Mouse (Mus musculus) bone marrow, adult 2 months (tissue): ENCODE results near the gene Nsdhl. TPM values are rescaled to one million over a fixed set of nuclear protein-coding genes. Genes with fewer than 3 reads are reported as not detected.

Experiments
- H3K27ac ChIP-seq: fragments of 200-500 bp; 2 replicates; pipeline ENCODE4 v1.5.1; 2012; ENCODE audit warnings: low read depth, mild to moderate bottlenecking, control low read depth, inconsistent platforms, low read length; ENCODE audit not compliant: control insufficient read depth, poor library complexity, insufficient read depth
- H3K4me1 ChIP-seq: fragments of 200-500 bp; 2 replicates; pipeline ENCODE4 v1.6.1; 2011; ENCODE audit warnings: low read length; ENCODE audit not compliant: control insufficient read depth, insufficient read depth
- H3K4me3 ChIP-seq: fragments of 200-500 bp; replicated peaks from 2 replicates; pipeline ENCODE3; 2011; ENCODE audit warnings: mild to moderate bottlenecking, low read depth, low read length, control low read depth; ENCODE audit not compliant: control insufficient read depth
- CTCF ChIP-seq: fragments of 200-500 bp; IDR thresholded peaks from 2 replicates; pipeline ENCODE4 v1.5.1; 2011; ENCODE audit warnings: low read length, control low read depth; ENCODE audit not compliant: control insufficient read depth, insufficient read depth
- POLR2A ChIP-seq: fragments of 200-500 bp; IDR thresholded peaks from 2 replicates; pipeline ENCODE4 v1.6.1; 2011; ENCODE audit warnings: low read depth, mild to moderate bottlenecking, control low read depth, low read length, borderline replicate concordance; ENCODE audit not compliant: control insufficient read depth
- WGBS: fragments of 180-500 bp; shearing (Covaris S2); methylation state at CpG from one replicate; pipeline ENCODE4 v1.1.7; 2018; 5-methylcytosine and 5-hydroxymethylcytosine counted together
- polyA plus RNA-seq: library from polyadenylated mRNA; stranded (reverse); fragments of >200 nt; gene quantifications from 2 replicates; pipeline ENCODE4 v1.2.4, GENCODE M21; 2011; ENCODE audit warnings: low replicate concordance; ENCODE audit not compliant: missing spikeins, insufficient read depth, insufficient read length

The Nsdhl gene
- 4.9 and 8.6 TPM in 2 replicates for polyA plus RNA-seq

DNA sequence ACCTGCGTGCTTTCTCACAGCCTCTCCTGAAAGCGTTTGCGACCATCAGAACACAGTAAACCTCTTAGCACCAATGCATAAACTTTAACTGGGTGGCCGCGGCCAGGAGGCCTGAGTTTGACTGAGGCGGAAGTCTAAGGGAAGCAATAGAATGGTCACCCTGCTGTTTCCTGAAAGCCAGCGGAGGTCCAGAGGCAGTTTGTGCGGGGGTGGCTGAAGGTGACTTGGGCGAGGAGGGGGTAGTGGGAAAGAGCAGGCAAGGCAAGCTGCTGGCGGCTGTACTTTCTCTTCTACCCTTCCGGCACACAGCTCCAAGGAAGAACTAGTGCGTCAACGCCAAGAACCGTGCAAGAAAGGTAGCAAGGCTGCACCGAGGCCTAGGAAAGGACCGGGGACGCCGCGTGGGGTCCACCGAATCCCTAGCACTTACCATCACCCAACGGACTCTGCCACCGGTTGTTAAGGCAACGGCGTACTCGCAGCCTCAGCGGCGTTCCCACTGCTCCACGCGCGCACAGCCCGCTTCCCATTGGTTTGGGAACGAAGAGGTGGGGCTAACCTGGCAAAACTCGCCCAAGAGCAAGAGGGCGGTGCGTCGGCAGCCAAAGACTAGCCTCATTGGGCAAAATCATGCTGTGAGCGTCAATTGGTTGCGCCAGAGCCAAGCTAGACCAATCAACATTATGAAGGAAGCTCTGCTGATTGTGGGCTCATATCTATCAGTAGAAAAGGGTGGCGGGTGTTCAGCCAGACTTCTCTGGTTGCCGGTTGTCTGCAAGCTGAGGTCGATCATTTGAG, at the start of gene Nsdhl, which contains the start of gene Cetn2:
Nsdhl (plus strand) TSS at position 674 of the 798 bp plus-strand sequence.
Cetn2 (minus strand) TSS at position 528 of the 798 bp plus-strand sequence.
- TF ChIP-seq CTCF (no peak), POLR2A (0 out of 2 replicates have a peak, but pooled peaks have one; percentile 20)
- Histone ChIP-seq H3K27ac (peak within 1 kb of the TSS; percentile 30; the same call in 1 of the 2 replicates), H3K4me3 (peak within 1 kb of the TSS; percentile 97), H3K4me1 (no peaks in the 10 kb centered on the region; the same call in 1 of the 2 replicates)
- 15% methylated on average over 41 of the region's 41 CpGs for WGBS

DNA sequence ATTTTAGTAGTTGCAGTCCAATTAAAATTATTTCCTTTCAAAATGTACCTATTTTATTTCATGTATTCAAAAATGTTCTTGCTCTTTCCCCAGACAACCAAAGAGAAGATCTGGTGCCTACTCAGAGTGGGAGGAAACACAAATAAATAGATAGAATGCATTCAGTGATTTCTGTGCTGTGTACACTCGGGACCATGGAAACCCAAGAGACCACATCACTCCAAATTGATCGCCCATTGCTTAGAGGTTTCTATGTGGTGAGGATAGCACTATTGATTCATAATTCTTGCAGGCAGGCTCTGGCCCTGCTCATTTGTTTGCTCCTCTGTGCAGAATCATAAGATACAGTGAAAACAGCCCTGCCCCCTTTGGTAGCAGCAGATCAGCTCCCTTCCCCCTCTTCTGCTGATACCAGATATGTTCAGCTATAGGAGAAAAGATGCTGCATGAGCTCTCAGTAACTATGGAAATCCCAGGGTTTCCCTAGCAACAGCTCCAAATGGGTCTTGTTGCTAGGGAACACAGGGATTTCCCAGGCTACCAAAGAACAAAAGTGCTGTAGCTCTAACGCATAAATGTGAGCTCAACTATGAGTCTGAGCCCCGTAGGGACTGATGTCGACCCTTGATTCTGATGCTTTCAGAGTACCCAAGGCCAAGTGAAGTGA, 22.8 kb upstream of the Nsdhl start:
- H3K4me1 ChIP-seq: no peaks in the 10 kb centered on the region
- WGBS: 73% methylated on average over 5 of the region's 5 CpGs
- H3K4me3 ChIP-seq: no peak overlapping the region
- TF ChIP-seq CTCF (no peak), POLR2A (no peak)
- H3K27ac ChIP-seq: no peak overlapping the region

DNA sequence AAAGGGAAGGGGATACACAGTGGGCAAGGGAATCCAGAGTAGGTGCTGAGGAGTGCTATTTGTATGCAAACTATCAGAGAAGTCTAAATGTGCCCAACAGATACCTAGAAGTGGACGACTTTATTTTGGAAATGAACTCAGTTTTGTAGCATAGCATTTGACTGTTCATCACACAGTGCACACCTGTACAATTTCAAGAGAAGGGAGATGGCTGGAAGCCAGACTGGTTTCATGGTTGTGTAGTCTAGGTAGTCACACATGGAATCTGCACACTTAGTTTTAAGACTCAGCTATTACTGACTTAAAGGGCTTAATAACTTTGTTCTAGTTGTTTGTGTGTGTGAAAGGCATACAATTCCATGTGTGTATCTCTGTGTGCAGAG, 22.3 kb upstream of the Nsdhl start:
- 70% methylated on average over 1 of the region's 1 CpGs for WGBS
- H3K4me1 ChIP-seq: no peaks in the 10 kb centered on the region
- no peak for TF ChIP-seq POLR2A
- no peak for TF ChIP-seq CTCF

DNA sequence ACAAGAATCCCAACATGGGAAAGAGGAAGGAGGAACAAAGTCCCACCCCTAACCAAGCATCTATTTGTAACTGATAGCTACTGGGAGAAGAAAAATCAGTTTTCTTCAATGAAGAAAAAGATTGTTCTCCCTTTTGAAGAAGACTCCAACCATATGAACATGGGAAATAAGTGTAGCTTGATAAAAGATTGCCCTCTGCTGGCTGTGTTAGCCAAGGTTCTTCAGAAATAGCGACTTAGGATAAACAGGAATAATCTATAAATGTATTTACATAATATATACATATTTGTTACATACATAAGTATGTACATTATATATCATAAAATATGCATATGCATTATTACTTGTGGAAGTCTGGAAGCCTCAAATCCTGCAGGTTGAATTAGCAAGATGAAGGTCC, 15.8 kb upstream of the Nsdhl start:
- H3K4me3 ChIP-seq: no peak overlapping the region
- 28% methylated on average over 1 of the region's 1 CpGs for WGBS
- H3K4me1 ChIP-seq: no peaks in the 10 kb centered on the region
- TF ChIP-seq POLR2A (no peak), CTCF (no peak)
- H3K27ac ChIP-seq: no peak overlapping the region

More for the DNA sequence above, 22.3 kb upstream of the Nsdhl start:
- Histone ChIP-seq H3K4me3 (no peak overlapping the region), H3K27ac (no peak overlapping the region)

DNA sequence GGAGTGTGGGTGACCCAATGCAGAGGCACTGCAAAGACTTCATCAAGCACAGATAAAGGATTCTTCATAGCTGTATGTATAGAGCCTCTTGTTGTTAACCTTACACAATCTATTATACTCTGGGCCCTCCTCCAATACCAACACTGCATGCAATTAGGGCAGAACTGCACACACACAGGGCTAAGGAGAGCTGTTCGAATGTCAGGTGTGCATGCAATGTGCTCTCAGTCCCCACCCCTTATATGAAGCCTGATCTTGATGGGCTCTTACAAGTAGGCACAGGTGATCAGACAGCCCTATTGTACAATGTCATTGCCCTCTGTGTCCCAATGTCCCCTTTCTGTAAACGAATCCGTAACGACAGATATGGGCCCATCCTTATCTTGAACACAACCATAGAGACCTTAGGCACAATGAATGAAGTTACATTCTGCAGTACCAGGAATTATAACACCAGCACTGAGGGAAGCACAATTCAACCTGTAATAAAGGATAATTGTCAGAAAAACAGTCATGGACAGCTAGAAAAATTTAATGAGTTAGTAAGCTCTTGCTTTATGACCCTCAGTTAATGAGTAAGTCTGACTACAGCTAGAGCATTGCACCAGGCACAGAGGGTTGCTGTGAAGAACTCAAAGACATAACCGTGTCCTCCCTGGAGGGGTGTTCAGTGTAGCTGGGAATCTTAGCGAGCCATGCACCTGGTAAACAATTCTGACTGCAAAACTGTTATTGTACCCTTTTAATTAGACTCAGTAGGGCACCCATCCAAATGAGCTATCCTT, 10.5 kb upstream of the Nsdhl start:
- no peak for TF ChIP-seq CTCF
- TF ChIP-seq POLR2A: no peak
- no peaks in the 10 kb centered on the region for H3K4me1 ChIP-seq
- WGBS: 70% methylated on average over 6 of the region's 6 CpGs
- H3K27ac ChIP-seq: no peak overlapping the region
- no peak overlapping the region for H3K4me3 ChIP-seq

DNA sequence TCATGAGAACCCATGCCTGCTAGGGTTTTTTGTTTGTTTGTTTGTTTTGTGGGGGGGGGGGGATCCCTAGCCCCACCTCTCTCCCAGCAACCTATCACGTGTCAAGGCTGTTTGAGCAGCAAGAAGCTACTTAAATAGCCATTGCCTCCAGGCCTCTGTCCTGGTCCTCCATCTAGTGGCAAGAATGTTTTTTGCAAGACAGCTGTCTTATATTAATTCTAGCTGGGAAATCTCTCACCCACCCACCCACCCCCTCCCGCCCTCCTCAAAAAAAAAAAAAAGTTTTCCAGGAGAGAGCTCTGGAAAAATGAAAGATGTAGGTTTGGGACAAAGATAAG, 10.0 kb upstream of the Nsdhl start:
- Histone ChIP-seq H3K4me3 (no peak overlapping the region), H3K4me1 (no peaks in the 10 kb centered on the region), H3K27ac (no peak overlapping the region)
- WGBS: 33% methylated on average over 2 of the region's 2 CpGs
- TF ChIP-seq POLR2A (no peak), CTCF (no peak)

DNA sequence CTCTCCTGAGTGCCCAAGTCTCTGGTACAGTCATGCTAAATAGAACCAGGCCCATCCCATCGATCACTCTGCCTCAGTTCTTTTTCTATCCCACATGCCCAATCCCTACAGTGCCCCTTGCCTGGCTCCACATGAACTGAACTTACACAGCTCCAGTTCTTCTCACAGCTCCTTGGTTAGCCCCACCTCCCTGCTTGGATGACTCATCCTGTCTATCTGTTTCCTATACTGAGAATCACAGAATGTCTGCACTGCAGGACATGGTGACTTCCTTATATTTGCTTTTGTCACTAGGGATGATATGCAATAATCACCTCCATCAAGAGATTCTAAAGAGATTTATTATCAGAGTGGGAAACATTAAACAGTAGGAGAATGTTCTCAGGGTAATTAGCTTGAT, 6.7 kb upstream of the Nsdhl start:
- TF ChIP-seq CTCF (no peak), POLR2A (no peak)
- 60% methylated on average over 1 of the region's 1 CpGs for WGBS
- Histone ChIP-seq H3K27ac (no peak overlapping the region), H3K4me3 (no peak overlapping the region), H3K4me1 (no peaks in the 10 kb centered on the region)

DNA sequence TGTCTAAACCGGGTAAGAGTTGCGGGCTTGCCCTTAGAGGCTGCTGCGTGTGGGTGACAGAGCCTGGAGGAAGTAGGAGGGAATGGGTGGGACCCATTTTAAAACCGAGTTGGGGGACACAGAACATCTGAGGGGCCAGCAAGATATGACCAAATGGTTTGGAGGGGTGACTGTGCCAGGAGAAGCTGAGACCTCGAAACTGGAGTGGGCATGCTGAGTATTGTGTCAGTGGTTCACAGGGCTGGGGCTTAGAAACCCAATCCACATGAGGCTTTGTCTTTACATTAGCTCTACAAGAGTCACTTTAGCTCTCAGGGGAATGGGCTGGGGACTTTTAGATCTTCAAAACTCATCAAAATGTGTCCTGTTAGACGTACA, 314 bp downstream of the Nsdhl start:
- Histone ChIP-seq H3K4me3 (peak overlapping the region; percentile 81), H3K27ac (0 out of 2 replicates have a peak overlapping the region, but pooled peaks have one; percentile 18), H3K4me1 (no peaks in the 10 kb centered on the region; the same call in 1 of the 2 replicates)
- TF ChIP-seq POLR2A: no peak
- TF ChIP-seq CTCF: no peak
- WGBS: 10% methylated on average over 6 of the region's 6 CpGs
